Mouse (Mus musculus): Measurements from ENCODE around the gene Rsph9. TPM values are rescaled to one million over a fixed set of nuclear protein-coding genes. Genes with fewer than 3 reads are reported as not detected.

Rsph9 gene
- polyA plus RNA-seq, 1 experiment from 2014 or later: 14.6 TPM

Other genes starting within 250 kb of the Rsph9 start
- gene Vegfa, start 111.8 kb downstream of the Rsph9 start, polyA plus RNA-seq (2014; fragmentation: Nextera tagmentation; extraction: Ambion mirVana): 5.2 and 6.5 TPM in 2 replicates
- gene Mrps18a, start 33.2 kb downstream of the Rsph9 start, polyA plus RNA-seq (2014; fragmentation: Nextera tagmentation; extraction: Ambion mirVana): 144 and 150 TPM in 2 replicates
- 32.2 and 34.4 TPM in 2 replicates for gene Mad2l1bp, start 9.3 kb upstream of the Rsph9 start, polyA plus RNA-seq (2014; fragmentation: Nextera tagmentation; extraction: Ambion mirVana)
- gene Gtpbp2, start 16.8 kb upstream of the Rsph9 start, polyA plus RNA-seq (2014; fragmentation: Nextera tagmentation; extraction: Ambion mirVana): 29.9 and 30.7 TPM in 2 replicates
- gene Polh, start 58.4 kb upstream of the Rsph9 start, polyA plus RNA-seq (2014; fragmentation: Nextera tagmentation; extraction: Ambion mirVana): 9.7 and 12.8 TPM in 2 replicates
- gene Xpo5, start 58.6 kb upstream of the Rsph9 start, polyA plus RNA-seq (2014; fragmentation: Nextera tagmentation; extraction: Ambion mirVana): 54.1 and 61.0 TPM in 2 replicates
- 93.7 and 96.4 TPM in 2 replicates for gene Polr1c, start 103.8 kb upstream of the Rsph9 start, polyA plus RNA-seq (2014; fragmentation: Nextera tagmentation; extraction: Ambion mirVana)
- 102 and 112 TPM in 2 replicates for gene Yipf3, start 103.9 kb upstream of the Rsph9 start, polyA plus RNA-seq (2014; fragmentation: Nextera tagmentation; extraction: Ambion mirVana)
- 0.55 and 0.65 TPM in 2 replicates for gene Lrrc73, start 109.3 kb upstream of the Rsph9 start, polyA plus RNA-seq (2014; fragmentation: Nextera tagmentation; extraction: Ambion mirVana)
- gene Tjap1, start 138.8 kb upstream of the Rsph9 start, polyA plus RNA-seq (2014; fragmentation: Nextera tagmentation; extraction: Ambion mirVana): 32.4 and 35.7 TPM in 2 replicates
- gene Dlk2, start 153.2 kb upstream of the Rsph9 start, polyA plus RNA-seq (2014; fragmentation: Nextera tagmentation; extraction: Ambion mirVana): 0.19 and 0.58 TPM in 2 replicates
- 5.4 and 5.6 TPM in 2 replicates for gene Abcc10, start 184.1 kb upstream of the Rsph9 start, polyA plus RNA-seq (2014; fragmentation: Nextera tagmentation; extraction: Ambion mirVana)
- gene Zfp318, start 239.5 kb upstream of the Rsph9 start, polyA plus RNA-seq (2014; fragmentation: Nextera tagmentation; extraction: Ambion mirVana): 8.5 and 14.6 TPM in 2 replicates